Mouse (Mus musculus): ENCODE measurements around the gene Rapgef2.

DNA sequence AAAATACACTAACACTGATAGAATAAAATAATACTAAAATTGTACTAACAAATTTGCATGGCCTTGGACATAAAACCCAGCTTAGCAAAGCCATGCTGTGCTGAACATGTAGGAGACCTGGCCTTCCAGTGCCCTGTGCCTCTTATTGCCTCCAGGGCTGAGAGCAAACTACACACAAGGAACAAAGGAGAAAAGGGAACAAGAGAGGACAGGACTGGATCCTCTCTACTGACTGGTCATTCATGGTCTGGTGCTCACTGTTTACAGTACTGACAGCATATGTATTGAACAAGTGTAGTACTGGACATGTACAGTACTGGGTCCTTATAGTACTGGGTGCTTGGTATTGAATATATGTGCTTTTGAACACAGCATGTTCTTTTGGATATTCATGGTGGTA is 58.0 kb downstream of the Rapgef2 start:
- TF ChIP-seq GATA1 (IDR thresholded peaks at IDR 0.05; ENCODE audit: low read length) (no peak), TAL1 (IDR thresholded peaks at IDR 0.05; ENCODE audit: low read length) (no peak)
